Mouse (Mus musculus) stomach, embryonic 14.5 days (tissue): ENCODE measurements around the gene Cpne8. TPM values are rescaled to one million over a fixed set of nuclear protein-coding genes. Genes with fewer than 3 reads are reported as not detected.
"Not testable (repeated sequence)": the region's sequence is repeated elsewhere in the genome, so short reads cannot be mapped to it uniquely, and the experiment has no call there.

ENCODE experiments used
- ATAC-seq: fragments of 200-750 bp; cut with Nextera tagmentation; 2 replicates; pipeline ENCODE4 v1.8.0; 2017; ENCODE audit warnings: low read depth, moderate TSS enrichment; ENCODE audit not compliant: insufficient number of reproducible peaks, insufficient read depth, low FRiP score
- H3K27ac ChIP-seq: fragments of 300-500 bp; sonication (generic); 2 replicates; pipeline ENCODE4 v1.5.1; 2014; ENCODE audit warnings: mild to moderate bottlenecking, low read length, moderate library complexity, mixed read lengths
- H3K27me3 ChIP-seq: fragments of 300-500 bp; sonication (generic); 2 replicates; pipeline ENCODE4 v1.6.1; 2014; ENCODE audit warnings: low read length, control low read depth, mixed read lengths; ENCODE audit not compliant: control insufficient read depth, insufficient read depth
- H3K36me3 ChIP-seq: fragments of 300-500 bp; sonication (generic); 2 replicates; pipeline ENCODE4 v1.6.1; 2014; ENCODE audit warnings: mild to moderate bottlenecking, control low read depth, low read length, moderate library complexity, mixed read lengths; ENCODE audit not compliant: control insufficient read depth, insufficient read depth
- H3K4me1 ChIP-seq: fragments of 300-500 bp; sonication (generic); 2 replicates; pipeline ENCODE4 v1.6.1; 2014; ENCODE audit warnings: low read length, control low read depth, mixed read lengths; ENCODE audit not compliant: control insufficient read depth, insufficient read depth
- H3K4me2 ChIP-seq: fragments of 300-500 bp; sonication (generic); replicated peaks from 2 replicates; pipeline ENCODE4 v1.6.1; 2014; ENCODE audit warnings: low read depth, low read length, control low read depth
- H3K4me3 ChIP-seq: fragments of 300-500 bp; sonication (generic); 2 replicates; pipeline ENCODE4 v1.5.1; 2014; ENCODE audit warnings: low read depth, low read length, control low read depth
- H3K9ac ChIP-seq: fragments of 300-500 bp; sonication (generic); replicated peaks from 2 replicates; pipeline ENCODE4 v1.6.1; 2014; ENCODE audit warnings: low read depth, mild to moderate bottlenecking, control low read depth, low read length, moderate library complexity, mixed read lengths
- H3K9me3 ChIP-seq: fragments of 300-500 bp; sonication (generic); 2 replicates; pipeline ENCODE4 v1.6.1; 2016; ENCODE audit warnings: low read depth, low read length, control low read depth; ENCODE audit not compliant: control insufficient read depth
- WGBS: fragments of 180-500 bp; shearing (Covaris S2); extraction: QIAGEN DNeasy Blood & Tissue Kit; methylation state at CpG from one replicate; pipeline ENCODE4 v1.1.7; 2014; 5-methylcytosine and 5-hydroxymethylcytosine counted together
- polyA plus RNA-seq: library from polyadenylated mRNA; unstranded; fragments of >200 nt; fragmentation: Nextera tagmentation; extraction: Ambion mirVana; gene quantifications from 2 replicates; pipeline ENCODE4 v1.2.1, GENCODE M21; 2014

Cpne8 gene
- polyA plus RNA-seq, 1 experiment from 2014 or later = 14.1 TPM

- H3K4me2 ChIP-seq = no peak overlapping the region
- no peaks in the 10 kb centered on the region for H3K4me1 ChIP-seq
- 85% methylated on average over 10 of the region's 10 CpGs for WGBS
- H3K9ac ChIP-seq = no peak overlapping the region
- H3K27me3 ChIP-seq = no peaks in the 10 kb centered on the region
- H3K9me3 ChIP-seq = no peaks in the 10 kb centered on the region
- no peak overlapping the region for H3K27ac ChIP-seq
- no peak overlapping the region for H3K4me3 ChIP-seq
- ATAC-seq = no peak
- H3K36me3 ChIP-seq = no peaks in the 10 kb centered on the region
These were observed 33.4 kb downstream of the Cpne8 start for GRCm38 (mm10) chr15:90645828-90646227.

GRCm38 (mm10) chr15:90624201-90624600 lies 55.0 kb downstream of the Cpne8 start:
- no peak for ATAC-seq
- Histone ChIP-seq H3K9ac (no peak overlapping the region), H3K9me3 (no peaks in the 10 kb centered on the region), H3K4me3 (no peak overlapping the region), H3K36me3 (no peaks in the 10 kb centered on the region), H3K4me1 (no peaks in the 10 kb centered on the region), H3K27me3 (no peaks in the 10 kb centered on the region), H3K27ac (no peak overlapping the region), H3K4me2 (no peak overlapping the region)
- 51% methylated on average over 5 of the region's 5 CpGs for WGBS

- WGBS = 58% methylated on average over 3 of the region's 3 CpGs
- no peak for ATAC-seq
- H3K36me3 ChIP-seq = no peaks in the 10 kb centered on the region
- no peak overlapping the region for H3K4me2 ChIP-seq
- no peaks in the 10 kb centered on the region for H3K4me1 ChIP-seq
- no peak overlapping the region for H3K27ac ChIP-seq
- no peaks in the 10 kb centered on the region for H3K9me3 ChIP-seq
- no peak overlapping the region for H3K4me3 ChIP-seq
- H3K9ac ChIP-seq = no peak overlapping the region
- no peaks in the 10 kb centered on the region for H3K27me3 ChIP-seq
These were observed 57.2 kb downstream of the Cpne8 start for GRCm38 (mm10) chr15:90622005-90622404.

GRCm38 (mm10) chr15:90619736-90620135 lies 59.5 kb downstream of the Cpne8 start:
- Histone ChIP-seq H3K4me1 (no peaks in the 10 kb centered on the region), H3K9ac (no peak overlapping the region), H3K36me3 (no peaks in the 10 kb centered on the region), H3K27me3 (no peaks in the 10 kb centered on the region), H3K4me3 (no peak overlapping the region), H3K27ac (no peak overlapping the region), H3K9me3 (no peaks in the 10 kb centered on the region), H3K4me2 (no peak overlapping the region)
- no peak for ATAC-seq
- WGBS = 62% methylated on average over 4 of the region's 4 CpGs

GRCm38 (mm10) chr15:90616116-90616798 lies 63.0 kb downstream of the Cpne8 start:
- no peaks in the 10 kb centered on the region for H3K36me3 ChIP-seq
- no peaks in the 10 kb centered on the region for H3K4me1 ChIP-seq
- H3K9ac ChIP-seq = no peak overlapping the region
- no peak overlapping the region for H3K27ac ChIP-seq
- H3K9me3 ChIP-seq = no peaks in the 10 kb centered on the region
- ATAC-seq = peak; percentile 63
- H3K27me3 ChIP-seq = no peaks in the 10 kb centered on the region
- 35% methylated on average over 8 of the region's 8 CpGs for WGBS
- H3K4me2 ChIP-seq = no peak overlapping the region
- H3K4me3 ChIP-seq = no peak overlapping the region

GRCm38 (mm10) chr15:90610767-90611166 lies 68.5 kb downstream of the Cpne8 start:
- H3K4me1 ChIP-seq, H3K4me3 ChIP-seq, ATAC-seq, H3K9me3 ChIP-seq, H3K4me2 ChIP-seq, H3K36me3 ChIP-seq, H3K27me3 ChIP-seq, H3K27ac ChIP-seq, H3K9ac ChIP-seq: not testable (repeated sequence)
- 89% methylated on average over 4 of the region's 4 CpGs for WGBS

GRCm38 (mm10) chr15:90609836-90610415 lies 69.3 kb downstream of the Cpne8 start:
- H3K27me3 ChIP-seq = no peaks in the 10 kb centered on the region
- no peak overlapping the region for H3K4me3 ChIP-seq
- H3K27ac ChIP-seq = no peak overlapping the region
- H3K36me3 ChIP-seq = no peaks in the 10 kb centered on the region
- ATAC-seq = no peak
- no peaks in the 10 kb centered on the region for H3K4me1 ChIP-seq
- H3K9me3 ChIP-seq = no peaks in the 10 kb centered on the region
- H3K4me2 ChIP-seq = no peak overlapping the region
- 36% methylated on average over 4 of the region's 4 CpGs for WGBS
- no peak overlapping the region for H3K9ac ChIP-seq

GRCm38 (mm10) chr15:90608368-90608767 lies 70.9 kb downstream of the Cpne8 start:
- H3K4me3 ChIP-seq = no peak overlapping the region
- no peak for ATAC-seq
- H3K9me3 ChIP-seq = no peaks in the 10 kb centered on the region
- H3K9ac ChIP-seq = no peak overlapping the region
- 52% methylated on average over 3 of the region's 3 CpGs for WGBS
- no peaks in the 10 kb centered on the region for H3K27me3 ChIP-seq
- no peaks in the 10 kb centered on the region for H3K36me3 ChIP-seq
- no peak overlapping the region for H3K27ac ChIP-seq
- no peaks in the 10 kb centered on the region for H3K4me1 ChIP-seq
- no peak overlapping the region for H3K4me2 ChIP-seq

GRCm38 (mm10) chr15:90607181-90607580 lies 72.1 kb downstream of the Cpne8 start:
- Histone ChIP-seq H3K4me2 (no peak overlapping the region), H3K4me1 (no peaks in the 10 kb centered on the region), H3K27ac (no peak overlapping the region), H3K9me3 (no peaks in the 10 kb centered on the region), H3K4me3 (no peak overlapping the region), H3K9ac (no peak overlapping the region), H3K36me3 (no peaks in the 10 kb centered on the region), H3K27me3 (no peaks in the 10 kb centered on the region)
- WGBS = 88% methylated on average over 3 of the region's 3 CpGs
- ATAC-seq = no peak
